Mouse (Mus musculus) CH12.LX (cell line): ENCODE data around the gene Cdcp1. TPM values are rescaled to one million over a fixed set of nuclear protein-coding genes. Genes with fewer than 3 reads are reported as not detected.

Source experiments
- DNase-seq: peaks from one replicate; pipeline ENCODE4 v3.0.0-alpha.2; 2013; ENCODE audit errors: extremely low read depth
- H3K27ac ChIP-seq: 2 replicates; pipeline ENCODE4 v1.5.1; 2012; ENCODE audit warnings: low read depth, mild to moderate bottlenecking, control low read depth, moderate library complexity; ENCODE audit not compliant: insufficient read depth
- H3K27me3 ChIP-seq: replicated peaks from 2 replicates; pipeline ENCODE3; 2012; ENCODE audit warnings: inconsistent platforms
- H3K36me3 ChIP-seq, 2 experiments: replicated peaks in 1 of 2; 2 replicates each; pipeline versions ENCODE3 to v1.6.1; 2012; ENCODE audit warnings: inconsistent platforms in 1 of 2, low read length in 1 of 2, mild to moderate bottlenecking in 1 of 2, mixed read lengths in 1 of 2, moderate library complexity in 1 of 2; ENCODE audit not compliant: control insufficient read depth in 1 of 2, insufficient read depth in 1 of 2
- H3K4me1 ChIP-seq, 2 experiments: 2 replicates each; pipeline ENCODE4 v1.6.1; 2012; ENCODE audit warnings: inconsistent platforms in 1 of 2, moderate library complexity in 1 of 2; ENCODE audit not compliant: insufficient read depth in 2 of 2, control insufficient read depth in 1 of 2
- H3K4me2 ChIP-seq: 2 replicates; pipeline ENCODE4 v1.6.1; 2012; ENCODE audit warnings: low read depth, mild to moderate bottlenecking, control low read depth; ENCODE audit not compliant: poor library complexity, insufficient read depth, severe bottlenecking
- H3K4me3 ChIP-seq, 3 experiments: fragments of 150-350 bp in 1 of 3; sonication (generic) in 1 of 3; replicated peaks in 1 of 3; 2 replicates each; pipeline versions ENCODE3 to v1.5.1; 2011 to 2012; ENCODE audit warnings: low read depth in 2 of 3, low read length in 2 of 3, mild to moderate bottlenecking in 2 of 3, moderate library complexity in 2 of 3, control low read depth in 1 of 3, improper control_type of control experiment in 1 of 3, inconsistent platforms in 1 of 3, mixed read lengths in 1 of 3; ENCODE audit not compliant: poor library complexity in 1 of 3
- H3K79me2 ChIP-seq: replicated peaks from 2 replicates; pipeline ENCODE4 v1.6.1; 2012; ENCODE audit warnings: mild to moderate bottlenecking, moderate library complexity; ENCODE audit not compliant: control insufficient read depth, poor library complexity, insufficient read depth, severe bottlenecking; ENCODE audit errors: extremely low read depth
- H3K9ac ChIP-seq: 2 replicates; pipeline ENCODE4 v1.6.1; 2012; ENCODE audit warnings: low read depth, mild to moderate bottlenecking, control low read depth, moderate library complexity; ENCODE audit not compliant: insufficient read depth
- H3K9me3 ChIP-seq: replicated peaks from 2 replicates; pipeline ENCODE3; 2012; ENCODE audit warnings: low read length, inconsistent platforms, mixed read lengths
- BHLHE40 ChIP-seq: IDR thresholded peaks from 2 replicates; pipeline ENCODE4 v1.6.1; 2011; ENCODE audit warnings: mild to moderate bottlenecking, low read depth, low read length, improper control_type of control experiment
- CTCF ChIP-seq, 2 experiments: IDR thresholded peaks in 1 of 2; conservative IDR thresholded peaks in 1 of 2; 2 replicates each; pipeline ENCODE4 v1.5.1; 2011 to 2012; ENCODE audit warnings: low read depth in 2 of 2, low read length in 2 of 2, improper control_type of control experiment in 1 of 2, inconsistent platforms in 1 of 2, mild to moderate bottlenecking in 1 of 2, moderate library complexity in 1 of 2
- E2F4 ChIP-seq: IDR thresholded peaks from 2 replicates; pipeline ENCODE4 v1.6.1; 2011; ENCODE audit warnings: low read depth, low read length, improper control_type of control experiment; ENCODE audit not compliant: insufficient replicate concordance
- ELF1 ChIP-seq: IDR thresholded peaks from 2 replicates; pipeline ENCODE4 v1.6.1; 2014; ENCODE audit warnings: low read depth, mild to moderate bottlenecking, inconsistent platforms, low read length, improper control_type of control experiment
- EP300 ChIP-seq: IDR thresholded peaks from 2 replicates; pipeline ENCODE4 v1.6.1; 2011; ENCODE audit warnings: low read length, improper control_type of control experiment
- ETS1 ChIP-seq: conservative IDR thresholded peaks from 2 replicates; pipeline ENCODE4 v1.6.1; 2012; ENCODE audit warnings: low read depth, mild to moderate bottlenecking, inconsistent platforms, low read length, improper control_type of control experiment, moderate library complexity
- GABPA ChIP-seq: IDR thresholded peaks from 2 replicates; pipeline ENCODE4 v1.6.1; 2012; ENCODE audit warnings: low read depth, low read length, improper control_type of control experiment, inconsistent platforms; ENCODE audit not compliant: insufficient replicate concordance
- IRF4 ChIP-seq: IDR thresholded peaks from 2 replicates; pipeline ENCODE4 v1.6.1; 2014; ENCODE audit warnings: low read depth, mild to moderate bottlenecking, inconsistent platforms, low read length, improper control_type of control experiment
- JUN ChIP-seq: IDR thresholded peaks from 2 replicates; pipeline ENCODE4 v1.6.1; 2011; ENCODE audit warnings: low read depth, mild to moderate bottlenecking, low read length, improper control_type of control experiment, moderate library complexity; ENCODE audit not compliant: insufficient read depth
- JUND ChIP-seq: conservative IDR thresholded peaks from 2 replicates; pipeline ENCODE4 v1.6.1; 2011; ENCODE audit warnings: low read depth, low read length, improper control_type of control experiment
- MEF2A ChIP-seq: IDR thresholded peaks from 2 replicates; pipeline ENCODE4 v1.6.1; 2014; ENCODE audit warnings: low read depth, mild to moderate bottlenecking, inconsistent platforms, low read length, improper control_type of control experiment, borderline replicate concordance
- MXI1 ChIP-seq: IDR thresholded peaks from 2 replicates; pipeline ENCODE4 v1.6.1; 2011; ENCODE audit warnings: mild to moderate bottlenecking, low read depth, low read length, improper control_type of control experiment
- MYC ChIP-seq: IDR thresholded peaks from 2 replicates; pipeline ENCODE4 v1.6.1; 2011; ENCODE audit warnings: low read depth, mild to moderate bottlenecking, improper control_type of control experiment, low read length
- NELFE ChIP-seq: IDR thresholded peaks from 2 replicates; pipeline ENCODE4 v1.6.1; 2011; ENCODE audit warnings: low read depth, low read length, improper control_type of control experiment
- PAX5 ChIP-seq: IDR thresholded peaks from 2 replicates; pipeline ENCODE4 v1.6.1; 2012; ENCODE audit warnings: low read length, inconsistent platforms, mixed read lengths
- SMC3 ChIP-seq: IDR thresholded peaks from 2 replicates; pipeline ENCODE4 v1.6.1; 2011; ENCODE audit warnings: low read depth, low read length, improper control_type of control experiment
- UBTF ChIP-seq: IDR thresholded peaks from 2 replicates; pipeline ENCODE4 v1.6.1; 2012; ENCODE audit warnings: low read depth, mild to moderate bottlenecking, inconsistent platforms, low read length, improper control_type of control experiment, moderate library complexity
- ZMIZ1 ChIP-seq: IDR thresholded peaks from 2 replicates; pipeline ENCODE4 v1.6.1; 2012; ENCODE audit warnings: low read depth, mild to moderate bottlenecking, inconsistent platforms, low read length, improper control_type of control experiment
- ZNF384 ChIP-seq: IDR thresholded peaks from 2 replicates; pipeline ENCODE4 v1.6.1; 2012; ENCODE audit warnings: low read depth, low read length, improper control_type of control experiment, inconsistent platforms
- dilution Hi-C: fragments of 300-500 bp; cut with MboI; formaldehyde crosslinking; loops from 2 replicates; pipeline ENCODE4 v1.14.3; 2020; ENCODE audit warnings: low sequenced_read_pairs; ENCODE audit not compliant: extremely low pct_unique_long_range_greater_than_20kb, extremely low pct_ligation_motif_present
- in situ Hi-C: fragments of 300-500 bp; cut with MboI; formaldehyde crosslinking; loops from 3 replicates; pipeline ENCODE4 v1.14.3; 2019; ENCODE audit warnings: low sequenced_read_pairs, low pct_ligation_motif_present, low pct_unique_long_range_greater_than_20kb, mixed read lengths
- polyA plus RNA-seq: library from polyadenylated mRNA; unstranded; fragments of >175 nt; gene quantifications from 2 replicates; pipeline ENCODE4 v1.2.1, GENCODE M21; 2012; ENCODE audit warnings: low read depth; ENCODE audit not compliant: insufficient read length
- total RNA-seq, 2 experiments: library from RNA; depleted of rRNA; stranded (reverse); fragments of 300-350 nt in 1 of 2; fragments of >200 nt in 1 of 2; gene quantifications; 2 replicates each; pipeline ENCODE4 v1.2.3; 2012 to 2014

Gene Cdcp1
- total and polyA plus RNA-seq, 3 experiments: 3.1 to 5.9 (median 3.6) TPM

DNA sequence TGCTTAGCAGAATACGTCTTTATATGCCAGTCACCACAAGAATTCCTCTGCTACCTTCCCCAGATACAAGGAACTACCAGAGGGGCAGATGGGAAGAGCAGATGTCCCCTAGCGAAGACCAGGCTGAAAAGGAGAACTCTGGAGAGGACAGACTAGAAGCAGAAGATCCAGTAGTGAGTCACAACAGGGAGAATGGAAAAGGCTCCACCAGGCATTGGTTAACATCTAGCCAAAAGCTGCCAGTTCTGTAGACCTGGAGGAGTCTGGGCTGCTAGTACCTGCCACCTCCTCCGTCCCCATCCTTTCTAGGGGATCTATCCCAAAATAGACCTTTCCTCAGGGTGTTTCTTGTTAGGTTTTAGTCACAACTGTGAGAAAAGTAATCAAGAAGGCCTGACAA, 39.9 kb upstream of the Cdcp1 start:
- in situ Hi-C loops: loop anchor here (5.0 to 10.0 kb wide), 3 partner anchors 93 to 269 kb away; partner anchors contain the start of gene Sacm1l
- no peaks in the 10 kb centered on the region for H3K36me3 ChIP-seq
- no peaks in the 10 kb centered on the region for H3K79me2 ChIP-seq
- TF ChIP-seq MXI1 (no peak), E2F4 (no peak), ELF1 (no peak), CTCF (conservative IDR thresholded peaks at IDR 0.05 in 1 of 2, IDR thresholded peaks at IDR 0.05 in 1 of 2; ENCODE audit: low read depth in 2 of 2, low read length in 2 of 2) (no peak), PAX5 (no peak), SMC3 (no peak), JUND (no peak), ETS1 (no peak), ZMIZ1 (no peak), IRF4 (no peak), EP300 (no peak), MEF2A (no peak), MYC (no peak), BHLHE40 (no peak), NELFE (no peak), GABPA (no peak), UBTF (no peak), JUN (no peak), ZNF384 (no peak)
- no peak overlapping the region for H3K27ac ChIP-seq
- no peak overlapping the region for H3K4me2 ChIP-seq
- H3K4me1 ChIP-seq: peaks cover 0 to 11% of the 10 kb centered on the region in 2 experiments; a peak in 2 of 4 replicates
- H3K27me3 ChIP-seq: peaks cover 30% of the 10 kb centered on the region
- no peak overlapping the region for H3K4me3 ChIP-seq
- H3K9me3 ChIP-seq: no peaks in the 10 kb centered on the region
- dilution Hi-C loops: no loop called here
- H3K9ac ChIP-seq: no peak overlapping the region
- no peak for DNase-seq

DNA sequence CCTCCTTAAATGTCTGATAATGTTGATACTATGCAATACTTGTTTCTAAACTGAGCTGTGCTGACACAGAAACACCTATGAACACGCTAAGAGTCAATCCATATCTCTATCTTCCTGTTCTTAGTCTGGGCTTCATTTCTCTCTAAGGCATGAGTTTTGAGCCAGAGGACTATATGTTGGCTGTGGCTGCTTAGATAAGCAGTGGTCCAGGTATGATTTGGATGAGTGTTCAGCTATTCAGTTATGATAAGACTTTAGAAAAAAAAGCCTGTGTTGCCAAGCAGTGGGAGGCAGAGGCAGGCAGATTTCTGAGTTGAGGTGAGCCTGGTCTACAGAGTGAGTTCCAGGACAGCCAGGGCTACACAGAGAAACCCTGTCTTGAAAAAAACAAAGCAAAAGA, 32.2 kb upstream of the Cdcp1 start:
- no peak for DNase-seq
- no peak overlapping the region for H3K4me3 ChIP-seq
- H3K36me3 ChIP-seq: no peaks in the 10 kb centered on the region
- no peaks in the 10 kb centered on the region for H3K9me3 ChIP-seq
- H3K79me2 ChIP-seq: no peaks in the 10 kb centered on the region
- in situ Hi-C loops (no loop called here), dilution Hi-C loops (no loop called here)
- H3K9ac ChIP-seq: no peak overlapping the region
- no peaks in the 10 kb centered on the region for H3K27me3 ChIP-seq
- H3K27ac ChIP-seq: no peak overlapping the region
- H3K4me2 ChIP-seq: no peak overlapping the region
- H3K4me1 ChIP-seq: peaks cover 0 to 5% of the 10 kb centered on the region in 2 experiments; a peak in 2 of 4 replicates
- TF ChIP-seq ZMIZ1: no peak
